Mouse (Mus musculus): ENCODE measurements around the gene Phf12. TPM values are rescaled to one million over a fixed set of nuclear protein-coding genes. Genes with fewer than 3 reads are reported as not detected.

Gene Phf12
- total RNA-seq (2021) = 10 to 100 TPM; 15.0 to 15.8 TPM
- long read RNA-seq, experiment 1, full-length matches to known transcripts = 7 of 25 reads
- long read RNA-seq, experiment 1, partial matches to known transcripts = 16 of 25 reads
- long read RNA-seq, experiment 1, other reads (novel, unspliced or antisense) = 2 of 25 reads
- long read RNA-seq, experiment 2, full-length matches to known transcripts = 1 of 9 reads
- long read RNA-seq, experiment 2, partial matches to known transcripts = 6 of 9 reads
- long read RNA-seq, experiment 2, other reads (novel, unspliced or antisense) = 2 of 9 reads

GRCm38 (mm10) chr11:77982441-77982905 lies at the start of gene Phf12:
Gene Phf12, plus strand, starts transcription at chr11:77982754.
- TF ChIP-seq CTCF (IDR thresholded peaks at IDR 0.05) = no peak
- intact Hi-C loops (cut with DNase I) = loop anchor here (5.0 kb wide), 1 partner anchor 195 kb away; the partner anchor contains the start of genes Nek8 and Tlcd1
- peak; percentile 100 for DNase-seq
- Histone ChIP-seq H3K4me3 (peak within 1 kb of the TSS; percentile 91), H3K27ac (peak within 1 kb of the TSS; percentile 97)

GRCm38 (mm10) chr11:77934111-77934521 lies 48.4 kb upstream of the Phf12 start:
- intact Hi-C loops (cut with DNase I) = no loop called here
- no peak for DNase-seq
- no peak for TF ChIP-seq CTCF (IDR thresholded peaks at IDR 0.05)
- no peak overlapping the region for H3K4me3 ChIP-seq
- H3K27ac ChIP-seq = no peak overlapping the region

- TF ChIP-seq CTCF (IDR thresholded peaks at IDR 0.05) = no peak
- Histone ChIP-seq H3K27ac (no peak overlapping the region), H3K4me3 (no peak overlapping the region)
- DNase-seq = no peak
- intact Hi-C loops (cut with DNase I) = no loop called here
Measured at GRCm38 (mm10) chr11:77934568-77935311, 47.8 kb upstream of the Phf12 start.

GRCm38 (mm10) chr11:77936846-77937245 lies 45.7 kb upstream of the Phf12 start:
- Histone ChIP-seq H3K27ac (no peak overlapping the region), H3K4me3 (no peak overlapping the region)
- intact Hi-C loops (cut with DNase I) = no loop called here
- no peak for TF ChIP-seq CTCF (IDR thresholded peaks at IDR 0.05)
- DNase-seq = no peak

- Histone ChIP-seq H3K4me3 (no peak overlapping the region), H3K27ac (no peak overlapping the region)
- intact Hi-C loops (cut with DNase I) = no loop called here
- DNase-seq = no peak
- TF ChIP-seq CTCF (IDR thresholded peaks at IDR 0.05) = no peak
Measured at GRCm38 (mm10) chr11:77937649-77938410, 44.7 kb upstream of the Phf12 start.

GRCm38 (mm10) chr11:77942230-77942629 lies 40.3 kb upstream of the Phf12 start:
- Histone ChIP-seq H3K27ac (no peak overlapping the region), H3K4me3 (no peak overlapping the region)
- DNase-seq = no peak
- intact Hi-C loops (cut with DNase I) = no loop called here
- TF ChIP-seq CTCF (IDR thresholded peaks at IDR 0.05) = no peak

GRCm38 (mm10) chr11:77947860-77948259 lies 34.7 kb upstream of the Phf12 start:
- DNase-seq = no peak
- Histone ChIP-seq H3K4me3 (no peak overlapping the region), H3K27ac (no peak overlapping the region)
- TF ChIP-seq CTCF (IDR thresholded peaks at IDR 0.05) = no peak
- intact Hi-C loops (cut with DNase I) = no loop called here

GRCm38 (mm10) chr11:77950125-77950685 lies 32.3 kb upstream of the Phf12 start:
- Histone ChIP-seq H3K27ac (no peak overlapping the region), H3K4me3 (no peak overlapping the region)
- intact Hi-C loops (cut with DNase I) = no loop called here
- no peak for TF ChIP-seq CTCF (IDR thresholded peaks at IDR 0.05)
- DNase-seq = no peak

GRCm38 (mm10) chr11:77950797-77951228 lies 31.7 kb upstream of the Phf12 start:
- no peak for TF ChIP-seq CTCF (IDR thresholded peaks at IDR 0.05)
- no peak overlapping the region for H3K27ac ChIP-seq
- no peak overlapping the region for H3K4me3 ChIP-seq
- no peak for DNase-seq
- intact Hi-C loops (cut with DNase I) = no loop called here

GRCm38 (mm10) chr11:77953671-77954070 lies 28.9 kb upstream of the Phf12 start:
- Histone ChIP-seq H3K27ac (no peak overlapping the region), H3K4me3 (no peak overlapping the region)
- no peak for DNase-seq
- intact Hi-C loops (cut with DNase I) = no loop called here
- TF ChIP-seq CTCF (IDR thresholded peaks at IDR 0.05) = peak; percentile 65

- Histone ChIP-seq H3K27ac (no peak overlapping the region), H3K4me3 (no peak overlapping the region)
- TF ChIP-seq CTCF (IDR thresholded peaks at IDR 0.05) = no peak
- intact Hi-C loops (cut with DNase I) = no loop called here
- no peak for DNase-seq
Measured at GRCm38 (mm10) chr11:77956428-77956827, 26.1 kb upstream of the Phf12 start.

GRCm38 (mm10) chr11:77958268-77958667 lies 24.3 kb upstream of the Phf12 start:
- no peak for TF ChIP-seq CTCF (IDR thresholded peaks at IDR 0.05)
- intact Hi-C loops (cut with DNase I) = no loop called here
- Histone ChIP-seq H3K4me3 (no peak overlapping the region), H3K27ac (no peak overlapping the region)
- no peak for DNase-seq
